Mouse (Mus musculus) neural tube, embryonic 15.5 days (tissue): ENCODE results near the gene Cd300lf. TPM values are rescaled to one million over a fixed set of nuclear protein-coding genes. Genes with fewer than 3 reads are reported as not detected.

Source experiments
- ATAC-seq: fragments of 200-750 bp; cut with Nextera tagmentation; 2 replicates; pipeline ENCODE4 v1.8.0; 2017; ENCODE audit warnings: mild to moderate bottlenecking, moderate TSS enrichment, moderate library complexity; ENCODE audit not compliant: low FRiP score
- H3K27ac ChIP-seq: fragments of 300-500 bp; sonication (generic); replicated peaks from 2 replicates; pipeline ENCODE4 v1.5.1; 2015; ENCODE audit warnings: mild to moderate bottlenecking, inconsistent platforms
- H3K27me3 ChIP-seq: fragments of 300-500 bp; sonication (generic); replicated peaks from 2 replicates; pipeline ENCODE4 v1.6.1; 2015; ENCODE audit warnings: inconsistent platforms
- H3K36me3 ChIP-seq: fragments of 300-500 bp; sonication (generic); 2 replicates; pipeline ENCODE4 v1.6.1; 2015; ENCODE audit warnings: inconsistent platforms
- H3K4me1 ChIP-seq: fragments of 300-500 bp; sonication (generic); 2 replicates; pipeline ENCODE4 v1.6.1; 2015; ENCODE audit warnings: inconsistent platforms
- H3K4me2 ChIP-seq: fragments of 300-500 bp; sonication (generic); 2 replicates; pipeline ENCODE4 v1.6.1; 2015; ENCODE audit warnings: inconsistent platforms, mild to moderate bottlenecking, moderate library complexity
- H3K4me3 ChIP-seq: fragments of 300-500 bp; sonication (generic); replicated peaks from 2 replicates; pipeline ENCODE4 v1.5.1; 2015; ENCODE audit warnings: mild to moderate bottlenecking, inconsistent platforms
- H3K9ac ChIP-seq: fragments of 300-500 bp; sonication (generic); replicated peaks from 2 replicates; pipeline ENCODE4 v1.6.1; 2015; ENCODE audit warnings: mild to moderate bottlenecking, inconsistent platforms
- H3K9me3 ChIP-seq: fragments of 300-500 bp; sonication (generic); replicated peaks from 2 replicates; pipeline ENCODE4 v1.6.1; 2016; ENCODE audit warnings: inconsistent platforms
- WGBS: fragments of 180-500 bp; shearing (Covaris S2); methylation state at CpG from one replicate; pipeline ENCODE4 v1.1.7; 2015; ENCODE audit warnings: mixed read lengths; 5-methylcytosine and 5-hydroxymethylcytosine counted together
- polyA plus RNA-seq: library from polyadenylated mRNA; unstranded; fragments of >200 nt; fragmentation: Nextera tagmentation; extraction: Ambion mirVana; gene quantifications from 2 replicates; pipeline ENCODE4 v1.2.1, GENCODE M21; 2015

Gene Cd300lf
- polyA plus RNA-seq, 1 experiment from 2014 or later = 0.27 TPM

- H3K9ac ChIP-seq = no peak overlapping the region
- H3K9me3 ChIP-seq = no peaks in the 10 kb centered on the region
- ATAC-seq = no peak
- no peak overlapping the region for H3K4me3 ChIP-seq
- no peaks in the 10 kb centered on the region for H3K27me3 ChIP-seq
- no peaks in the 10 kb centered on the region for H3K36me3 ChIP-seq
- no peak overlapping the region for H3K27ac ChIP-seq
- 92% methylated on average over 9 of the region's 9 CpGs for WGBS
- H3K4me2 ChIP-seq = no peak overlapping the region
- H3K4me1 ChIP-seq = 0 out of 2 replicates have a peak, but pooled peaks cover 5% of the 10 kb centered on the region
Measured at GRCm38 (mm10) chr11:115102116-115102515, 31.7 kb downstream of the Cd300lf start.

GRCm38 (mm10) chr11:115101615-115102051 lies 32.2 kb downstream of the Cd300lf start:
- H3K4me3 ChIP-seq = no peak overlapping the region
- H3K36me3 ChIP-seq = no peaks in the 10 kb centered on the region
- H3K4me1 ChIP-seq = 0 out of 2 replicates have a peak, but pooled peaks cover 5% of the 10 kb centered on the region
- H3K9ac ChIP-seq = no peak overlapping the region
- WGBS = 68% methylated on average over 6 of the region's 6 CpGs
- H3K9me3 ChIP-seq = no peaks in the 10 kb centered on the region
- ATAC-seq = no peak
- H3K4me2 ChIP-seq = no peak overlapping the region
- H3K27ac ChIP-seq = no peak overlapping the region
- H3K27me3 ChIP-seq = no peaks in the 10 kb centered on the region

- Histone ChIP-seq H3K36me3 (no peaks in the 10 kb centered on the region), H3K4me1 (0 out of 2 replicates have a peak, but pooled peaks cover 5% of the 10 kb centered on the region), H3K27me3 (no peaks in the 10 kb centered on the region), H3K4me3 (no peak overlapping the region), H3K4me2 (no peak overlapping the region), H3K27ac (no peak overlapping the region), H3K9me3 (no peaks in the 10 kb centered on the region), H3K9ac (no peak overlapping the region)
- WGBS = 56% methylated on average over 7 of the region's 7 CpGs
- ATAC-seq = no peak
Measured at GRCm38 (mm10) chr11:115100741-115101140, 33.1 kb downstream of the Cd300lf start.

- 0 out of 2 replicates have a peak, but pooled peaks cover 5% of the 10 kb centered on the region for H3K4me1 ChIP-seq
- H3K27me3 ChIP-seq = no peaks in the 10 kb centered on the region
- no peak overlapping the region for H3K4me3 ChIP-seq
- WGBS = 77% methylated on average over 5 of the region's 5 CpGs
- no peaks in the 10 kb centered on the region for H3K36me3 ChIP-seq
- no peak overlapping the region for H3K9ac ChIP-seq
- H3K4me2 ChIP-seq = no peak overlapping the region
- no peaks in the 10 kb centered on the region for H3K9me3 ChIP-seq
- no peak for ATAC-seq
- no peak overlapping the region for H3K27ac ChIP-seq
Measured at GRCm38 (mm10) chr11:115100032-115100621, 33.7 kb downstream of the Cd300lf start.

GRCm38 (mm10) chr11:115099241-115099840 lies 34.5 kb downstream of the Cd300lf start:
- WGBS = 60% methylated on average over 16 of the region's 16 CpGs
- no peak overlapping the region for H3K4me3 ChIP-seq
- no peaks in the 10 kb centered on the region for H3K27me3 ChIP-seq
- 0 out of 2 replicates have a peak, but pooled peaks cover 5% of the 10 kb centered on the region for H3K4me1 ChIP-seq
- H3K4me2 ChIP-seq = no peak overlapping the region
- no peak overlapping the region for H3K9ac ChIP-seq
- H3K9me3 ChIP-seq = no peaks in the 10 kb centered on the region
- no peaks in the 10 kb centered on the region for H3K36me3 ChIP-seq
- ATAC-seq = no peak
- H3K27ac ChIP-seq = no peak overlapping the region

- Histone ChIP-seq H3K36me3 (no peaks in the 10 kb centered on the region), H3K9ac (no peak overlapping the region), H3K27ac (no peak overlapping the region), H3K9me3 (no peaks in the 10 kb centered on the region), H3K4me1 (0 out of 2 replicates have a peak, but pooled peaks cover 5% of the 10 kb centered on the region), H3K4me2 (no peak overlapping the region), H3K4me3 (no peak overlapping the region), H3K27me3 (no peaks in the 10 kb centered on the region; the same call in 1 of the 2 replicates)
- ATAC-seq = no peak
- WGBS = 70% methylated on average over 10 of the region's 10 CpGs
Measured at GRCm38 (mm10) chr11:115098203-115098932, 35.4 kb downstream of the Cd300lf start.

GRCm38 (mm10) chr11:115092140-115092539 lies 41.7 kb downstream of the Cd300lf start:
- Histone ChIP-seq H3K9ac (no peak overlapping the region), H3K36me3 (no peaks in the 10 kb centered on the region), H3K27ac (no peak overlapping the region), H3K27me3 (peaks cover 30% of the 10 kb centered on the region), H3K4me3 (no peak overlapping the region), H3K4me2 (peak overlapping the region; percentile 59), H3K4me1 (peaks cover 13% of the 10 kb centered on the region), H3K9me3 (no peaks in the 10 kb centered on the region)
- 21% methylated on average over 4 of the region's 4 CpGs for WGBS
- ATAC-seq = no peak

- Histone ChIP-seq H3K9me3 (no peaks in the 10 kb centered on the region), H3K4me1 (peaks cover 13% of the 10 kb centered on the region), H3K9ac (no peak within 1 kb of the TSS; the same call in 1 of the 2 replicates), H3K4me2 (peak within 1 kb of the TSS; percentile 59), H3K4me3 (peak within 1 kb of the TSS; percentile 30), H3K36me3 (no peaks in the 10 kb centered on the region), H3K27ac (no peak within 1 kb of the TSS), H3K27me3 (peaks cover 32% of the 10 kb centered on the region)
- ATAC-seq = no peak
- 3% methylated on average over 36 of the region's 36 CpGs for WGBS
Measured at GRCm38 (mm10) chr11:115091362-115091901, 42.4 kb downstream of the Cd300lf start, which contains the start of gene Rab37. Gene Rab37 (plus strand): TSS chr11:115091431.

- no peaks in the 10 kb centered on the region for H3K36me3 ChIP-seq
- H3K4me3 ChIP-seq = no peak overlapping the region
- no peak overlapping the region for H3K4me2 ChIP-seq
- no peaks in the 10 kb centered on the region for H3K9me3 ChIP-seq
- peaks cover 38% of the 10 kb centered on the region for H3K27me3 ChIP-seq
- H3K27ac ChIP-seq = no peak overlapping the region
- no peak overlapping the region for H3K9ac ChIP-seq
- WGBS = 67% methylated on average over 6 of the region's 6 CpGs
- no peak for ATAC-seq
- peaks cover 15% of the 10 kb centered on the region for H3K4me1 ChIP-seq
Measured at GRCm38 (mm10) chr11:115089853-115090252, 43.9 kb downstream of the Cd300lf start.

GRCm38 (mm10) chr11:115086213-115086612 lies 47.6 kb downstream of the Cd300lf start:
- peaks cover 18% of the 10 kb centered on the region for H3K4me1 ChIP-seq
- WGBS = 64% methylated on average over 7 of the region's 7 CpGs

GRCm38 (mm10) chr11:115085064-115085463 lies 48.7 kb downstream of the Cd300lf start:
- no peak overlapping the region for H3K4me3 ChIP-seq
- H3K36me3 ChIP-seq = no peaks in the 10 kb centered on the region
- H3K9me3 ChIP-seq = no peaks in the 10 kb centered on the region
- no peak overlapping the region for H3K9ac ChIP-seq
- H3K4me1 ChIP-seq = peaks cover 17% of the 10 kb centered on the region
- ATAC-seq = no peak
- H3K27ac ChIP-seq = no peak overlapping the region
- peaks cover 22% of the 10 kb centered on the region for H3K27me3 ChIP-seq
- H3K4me2 ChIP-seq = no peak overlapping the region
- WGBS = 47% methylated on average over 8 of the region's 8 CpGs

More at GRCm38 (mm10) chr11:115086213-115086612, 47.6 kb downstream of the Cd300lf start:
- H3K36me3 ChIP-seq = no peaks in the 10 kb centered on the region
- H3K27ac ChIP-seq = no peak overlapping the region
- ATAC-seq = no peak
- H3K27me3 ChIP-seq = peaks cover 32% of the 10 kb centered on the region
- no peak overlapping the region; the same call in 1 of the 2 replicates for H3K9ac ChIP-seq
- no peak overlapping the region for H3K4me2 ChIP-seq
- H3K9me3 ChIP-seq = no peaks in the 10 kb centered on the region
- no peak overlapping the region for H3K4me3 ChIP-seq
